Mouse (Mus musculus): ENCODE data around the gene Lyl1.

GRCm38 (mm10) chr8:84681476-84681875, 19.8 kb upstream of the Lyl1 start:
- TF ChIP-seq CTCF (IDR thresholded peaks at IDR 0.05; ENCODE audit: borderline replicate concordance, insufficient read depth, low read length) (no peak), POLR2A (IDR thresholded peaks at IDR 0.05; ENCODE audit: low read depth, low read length) (no peak)

Data from embryonic fibroblast, embryonic 13.5 days (primary cell).